Mouse (Mus musculus) lung, adult 2 months (tissue): Measurements from ENCODE around the gene Kalrn.

ENCODE experiments used
- CTCF ChIP-seq: fragments of 200-500 bp; IDR thresholded peaks from 2 replicates; pipeline ENCODE4 v1.5.1; 2011; ENCODE audit warnings: mild to moderate bottlenecking, low read length, control low read depth; ENCODE audit not compliant: insufficient read depth
- POLR2A ChIP-seq: fragments of 200-500 bp; IDR thresholded peaks from 2 replicates; pipeline ENCODE4 v1.6.1; 2011; ENCODE audit warnings: low read depth, mild to moderate bottlenecking, control low read depth, low read length, borderline replicate concordance; ENCODE audit errors: extremely low read depth

GRCm38 (mm10) chr16:34094446-34095092 is 478.8 kb downstream of the Kalrn start:
- no peak for TF ChIP-seq CTCF
- TF ChIP-seq POLR2A, result no peak
